Mouse (Mus musculus): Measurements from ENCODE around the gene Slk. TPM values are rescaled to one million over a fixed set of nuclear protein-coding genes. Genes with fewer than 3 reads are reported as not detected.

The Slk gene
- polyA plus RNA-seq, 1 experiment, result 91.4 TPM

GRCm38 (mm10) chr19:47573718-47574117 lies 5.8 kb upstream of the Slk start:
- TF ChIP-seq EP300 (IDR thresholded peaks at IDR 0.05; ENCODE audit: insufficient read depth, low read depth, low read length), result no peak
- no peak for TF ChIP-seq POLR2A (IDR thresholded peaks at IDR 0.05; ENCODE audit: insufficient read depth, low read length)
- no peak for TF ChIP-seq CTCF (IDR thresholded peaks at IDR 0.05; ENCODE audit: low read depth, low read length)
- Histone ChIP-seq H3K9me3 (replicated peaks; ENCODE audit: control insufficient read depth, insufficient read depth, low read length, poor library complexity, severe bottlenecking) (no peaks in the 10 kb centered on the region), H3K27ac (ENCODE audit: insufficient read depth, low read length) (no peak overlapping the region), H3K9ac (ENCODE audit: low read depth, poor library complexity, severe bottlenecking) (no peak overlapping the region), H3K36me3 (ENCODE audit: control insufficient read depth, insufficient read depth, low read length, poor library complexity, severe bottlenecking) (no peaks in the 10 kb centered on the region), H3K4me1 (ENCODE audit: control insufficient read depth, insufficient read depth, low read length) (peaks cover 2% of the 10 kb centered on the region), H3K27me3 (ENCODE audit: control insufficient read depth, insufficient read depth, low read length, poor library complexity, severe bottlenecking) (no peaks in the 10 kb centered on the region), H3K4me3 (ENCODE audit: low read depth, low read length) (no peak overlapping the region)

- no peak for TF ChIP-seq POLR2A (IDR thresholded peaks at IDR 0.05; ENCODE audit: insufficient read depth, low read length)
- TF ChIP-seq EP300 (IDR thresholded peaks at IDR 0.05; ENCODE audit: insufficient read depth, low read depth, low read length), result 0 out of 2 replicates have a peak, but pooled peaks have one; percentile 69
- H3K4me3 ChIP-seq (ENCODE audit: low read depth, low read length), result peak overlapping the region; percentile 85
- peaks cover 2% of the 10 kb centered on the region for H3K4me1 ChIP-seq (ENCODE audit: control insufficient read depth, insufficient read depth, low read length)
- peak overlapping the region; percentile 94 for H3K9ac ChIP-seq (ENCODE audit: low read depth, poor library complexity, severe bottlenecking)
- no peaks in the 10 kb centered on the region for H3K27me3 ChIP-seq (ENCODE audit: control insufficient read depth, insufficient read depth, low read length, poor library complexity, severe bottlenecking)
- no peaks in the 10 kb centered on the region for H3K36me3 ChIP-seq (ENCODE audit: control insufficient read depth, insufficient read depth, low read length, poor library complexity, severe bottlenecking)
- H3K27ac ChIP-seq (ENCODE audit: insufficient read depth, low read length), result peak overlapping the region; percentile 62
- no peaks in the 10 kb centered on the region for H3K9me3 ChIP-seq (replicated peaks; ENCODE audit: control insufficient read depth, insufficient read depth, low read length, poor library complexity, severe bottlenecking)
Measured at GRCm38 (mm10) chr19:47578581-47579224, 775 bp upstream of the Slk start.

- H3K27ac ChIP-seq (ENCODE audit: insufficient read depth, low read length), result 0 out of 2 replicates have a peak overlapping the region, but pooled peaks have one; percentile 1
- no peak for TF ChIP-seq CTCF (IDR thresholded peaks at IDR 0.05; ENCODE audit: low read depth, low read length)
- TF ChIP-seq EP300 (IDR thresholded peaks at IDR 0.05; ENCODE audit: insufficient read depth, low read depth, low read length), result no peak
- no peak for TF ChIP-seq POLR2A (IDR thresholded peaks at IDR 0.05; ENCODE audit: insufficient read depth, low read length)
- H3K9me3 ChIP-seq (replicated peaks; ENCODE audit: control insufficient read depth, insufficient read depth, low read length, poor library complexity, severe bottlenecking), result no peaks in the 10 kb centered on the region
- H3K9ac ChIP-seq (ENCODE audit: low read depth, poor library complexity, severe bottlenecking), result peak overlapping the region; percentile 94
- H3K4me1 ChIP-seq (ENCODE audit: control insufficient read depth, insufficient read depth, low read length), result peaks cover 2% of the 10 kb centered on the region
- H3K4me3 ChIP-seq (ENCODE audit: low read depth, low read length), result peak overlapping the region; percentile 88
- H3K36me3 ChIP-seq (ENCODE audit: control insufficient read depth, insufficient read depth, low read length, poor library complexity, severe bottlenecking), result no peaks in the 10 kb centered on the region
- no peaks in the 10 kb centered on the region for H3K27me3 ChIP-seq (ENCODE audit: control insufficient read depth, insufficient read depth, low read length, poor library complexity, severe bottlenecking)
Measured at GRCm38 (mm10) chr19:47579788-47580631, 532 bp downstream of the Slk start.

GRCm38 (mm10) chr19:47585772-47586171 lies 6.3 kb downstream of the Slk start:
- Histone ChIP-seq H3K27me3 (ENCODE audit: control insufficient read depth, insufficient read depth, low read length, poor library complexity, severe bottlenecking) (no peaks in the 10 kb centered on the region), H3K27ac (ENCODE audit: insufficient read depth, low read length) (no peak overlapping the region), H3K4me3 (ENCODE audit: low read depth, low read length) (no peak overlapping the region), H3K36me3 (ENCODE audit: control insufficient read depth, insufficient read depth, low read length, poor library complexity, severe bottlenecking) (no peaks in the 10 kb centered on the region), H3K9ac (ENCODE audit: low read depth, poor library complexity, severe bottlenecking) (no peak overlapping the region), H3K4me1 (ENCODE audit: control insufficient read depth, insufficient read depth, low read length) (peaks cover 2% of the 10 kb centered on the region), H3K9me3 (replicated peaks; ENCODE audit: control insufficient read depth, insufficient read depth, low read length, poor library complexity, severe bottlenecking) (no peaks in the 10 kb centered on the region)
- TF ChIP-seq EP300 (IDR thresholded peaks at IDR 0.05; ENCODE audit: insufficient read depth, low read depth, low read length) (no peak), CTCF (IDR thresholded peaks at IDR 0.05; ENCODE audit: low read depth, low read length) (no peak), POLR2A (IDR thresholded peaks at IDR 0.05; ENCODE audit: insufficient read depth, low read length) (no peak)

- H3K27ac ChIP-seq (ENCODE audit: insufficient read depth, low read length), result no peak overlapping the region
- no peak for TF ChIP-seq CTCF (IDR thresholded peaks at IDR 0.05; ENCODE audit: low read depth, low read length)
- TF ChIP-seq POLR2A (IDR thresholded peaks at IDR 0.05; ENCODE audit: insufficient read depth, low read length), result no peak
- no peak for TF ChIP-seq EP300 (IDR thresholded peaks at IDR 0.05; ENCODE audit: insufficient read depth, low read depth, low read length)
- H3K36me3 ChIP-seq (ENCODE audit: control insufficient read depth, insufficient read depth, low read length, poor library complexity, severe bottlenecking), result no peaks in the 10 kb centered on the region
- H3K9ac ChIP-seq (ENCODE audit: low read depth, poor library complexity, severe bottlenecking), result no peak overlapping the region
- H3K4me3 ChIP-seq (ENCODE audit: low read depth, low read length), result no peak overlapping the region
- no peaks in the 10 kb centered on the region for H3K9me3 ChIP-seq (replicated peaks; ENCODE audit: control insufficient read depth, insufficient read depth, low read length, poor library complexity, severe bottlenecking)
- H3K27me3 ChIP-seq (ENCODE audit: control insufficient read depth, insufficient read depth, low read length, poor library complexity, severe bottlenecking), result no peaks in the 10 kb centered on the region
- H3K4me1 ChIP-seq (ENCODE audit: control insufficient read depth, insufficient read depth, low read length), result no peaks in the 10 kb centered on the region
Measured at GRCm38 (mm10) chr19:47587009-47587408, 7.5 kb downstream of the Slk start.

- no peak overlapping the region for H3K4me3 ChIP-seq (ENCODE audit: low read depth, low read length)
- no peaks in the 10 kb centered on the region for H3K9me3 ChIP-seq (replicated peaks; ENCODE audit: control insufficient read depth, insufficient read depth, low read length, poor library complexity, severe bottlenecking)
- no peak overlapping the region for H3K27ac ChIP-seq (ENCODE audit: insufficient read depth, low read length)
- no peaks in the 10 kb centered on the region for H3K27me3 ChIP-seq (ENCODE audit: control insufficient read depth, insufficient read depth, low read length, poor library complexity, severe bottlenecking)
- no peak overlapping the region for H3K9ac ChIP-seq (ENCODE audit: low read depth, poor library complexity, severe bottlenecking)
- H3K36me3 ChIP-seq (ENCODE audit: control insufficient read depth, insufficient read depth, low read length, poor library complexity, severe bottlenecking), result no peaks in the 10 kb centered on the region; the same call in 1 of the 2 replicates
- no peak for TF ChIP-seq CTCF (IDR thresholded peaks at IDR 0.05; ENCODE audit: low read depth, low read length)
- TF ChIP-seq EP300 (IDR thresholded peaks at IDR 0.05; ENCODE audit: insufficient read depth, low read depth, low read length), result no peak
- no peak for TF ChIP-seq POLR2A (IDR thresholded peaks at IDR 0.05; ENCODE audit: insufficient read depth, low read length)
- H3K4me1 ChIP-seq (ENCODE audit: control insufficient read depth, insufficient read depth, low read length), result no peaks in the 10 kb centered on the region
Measured at GRCm38 (mm10) chr19:47608513-47608912, 29.0 kb downstream of the Slk start.

All from ES-Bruce4 (cell line).